Mouse (Mus musculus): Measurements from ENCODE around the gene Peli3. TPM values are rescaled to one million over a fixed set of nuclear protein-coding genes. Genes with fewer than 3 reads are reported as not detected.
A peak's percentile ranks its signal among the peaks of the same experiment; 100 is the strongest.

Peli3 gene
- polyA plus RNA-seq, 1 experiment from 2014 or later, result 3.1 TPM

GRCm38 (mm10) chr19:4937444-4938310, 5.2 kb downstream of the Peli3 start:
- H3K27me3 ChIP-seq (replicated peaks; ENCODE audit: low read depth, poor library complexity, severe bottlenecking), result peaks cover 22% of the 10 kb centered on the region
- no peak overlapping the region for H3K27ac ChIP-seq (replicated peaks)
- 86% methylated on average over 17 of the region's 17 CpGs for WGBS
- peaks cover 15% of the 10 kb centered on the region for H3K4me1 ChIP-seq
- no peaks in the 10 kb centered on the region for H3K9me3 ChIP-seq
- no peak overlapping the region for H3K4me3 ChIP-seq
- H3K36me3 ChIP-seq (replicated peaks), result no peaks in the 10 kb centered on the region
- DNase-seq (ENCODE audit: low spot score), result no peak

GRCm38 (mm10) chr19:4936896-4937295, 6.0 kb downstream of the Peli3 start:
- no peaks in the 10 kb centered on the region for H3K36me3 ChIP-seq (replicated peaks)
- 89% methylated on average over 2 of the region's 2 CpGs for WGBS
- DNase-seq (ENCODE audit: low spot score), result no peak

GRCm38 (mm10) chr19:4928781-4929180, 14.1 kb downstream of the Peli3 start:
- H3K27me3 ChIP-seq (replicated peaks; ENCODE audit: low read depth, poor library complexity, severe bottlenecking), result peaks cover 8% of the 10 kb centered on the region; the same call in 1 of the 2 replicates
- WGBS, result 67% methylated on average over 5 of the region's 5 CpGs
- no peaks in the 10 kb centered on the region for H3K9me3 ChIP-seq
- peak overlapping the region; percentile 75 for H3K4me3 ChIP-seq
- peaks cover 31% of the 10 kb centered on the region for H3K36me3 ChIP-seq (replicated peaks)
- peak overlapping the region; percentile 89 for H3K27ac ChIP-seq (replicated peaks)
- peak; percentile 21 for DNase-seq (ENCODE audit: low spot score)
- H3K4me1 ChIP-seq, result peaks cover 25% of the 10 kb centered on the region

More at GRCm38 (mm10) chr19:4936896-4937295, 6.0 kb downstream of the Peli3 start:
- peaks cover 22% of the 10 kb centered on the region for H3K27me3 ChIP-seq (replicated peaks; ENCODE audit: low read depth, poor library complexity, severe bottlenecking)
- no peaks in the 10 kb centered on the region for H3K9me3 ChIP-seq
- H3K4me3 ChIP-seq, result no peak overlapping the region
- no peak overlapping the region for H3K27ac ChIP-seq (replicated peaks)
- H3K4me1 ChIP-seq, result peaks cover 7% of the 10 kb centered on the region

- H3K27ac ChIP-seq (replicated peaks), result peak within 1 kb of the TSS; percentile 89
Measured at GRCm38 (mm10) chr19:4927904-4928531, 14.9 kb downstream of the Peli3 start, which contains the start of gene Dpp3. TSS of gene Dpp3 (minus strand) at chr19:4928287.

GRCm38 (mm10) chr19:4925121-4925860, 17.6 kb downstream of the Peli3 start:
- no peak overlapping the region for H3K27ac ChIP-seq (replicated peaks)
- H3K36me3 ChIP-seq (replicated peaks), result peaks cover 65% of the 10 kb centered on the region
- 97% methylated on average over 11 of the region's 11 CpGs for WGBS
- peaks cover 25% of the 10 kb centered on the region for H3K4me1 ChIP-seq
- no peaks in the 10 kb centered on the region for H3K9me3 ChIP-seq
- no peaks in the 10 kb centered on the region for H3K27me3 ChIP-seq (replicated peaks; ENCODE audit: low read depth, poor library complexity, severe bottlenecking)
- no peak overlapping the region for H3K4me3 ChIP-seq
- no peak for DNase-seq (ENCODE audit: low spot score)

More at GRCm38 (mm10) chr19:4927904-4928531, 14.9 kb downstream of the Peli3 start, which contains the start of gene Dpp3:
- Histone ChIP-seq H3K4me1 (peaks cover 25% of the 10 kb centered on the region), H3K4me3 (peak within 1 kb of the TSS; percentile 75), H3K9me3 (no peaks in the 10 kb centered on the region), H3K36me3 (replicated peaks) (peaks cover 38% of the 10 kb centered on the region), H3K27me3 (replicated peaks; ENCODE audit: low read depth, poor library complexity, severe bottlenecking) (peaks cover 8% of the 10 kb centered on the region; the same call in 1 of the 2 replicates)
- WGBS, result under 1% methylated on average over 32 of the region's 32 CpGs
- peak; percentile 99 for DNase-seq (ENCODE audit: low spot score)

- no peak for DNase-seq (ENCODE audit: low spot score)
- H3K27ac ChIP-seq (replicated peaks), result no peak overlapping the region
- no peaks in the 10 kb centered on the region for H3K4me1 ChIP-seq
- no peaks in the 10 kb centered on the region for H3K9me3 ChIP-seq
- 83% methylated on average over 6 of the region's 6 CpGs for WGBS
- peaks cover 100% of the 10 kb centered on the region for H3K36me3 ChIP-seq (replicated peaks)
- H3K27me3 ChIP-seq (replicated peaks; ENCODE audit: low read depth, poor library complexity, severe bottlenecking), result no peaks in the 10 kb centered on the region
- H3K4me3 ChIP-seq, result no peak overlapping the region
Measured at GRCm38 (mm10) chr19:4919652-4920051, 23.3 kb downstream of the Peli3 start.

GRCm38 (mm10) chr19:4916827-4917226, 26.1 kb downstream of the Peli3 start:
- no peak overlapping the region for H3K27ac ChIP-seq (replicated peaks)
- no peak overlapping the region for H3K4me3 ChIP-seq
- H3K36me3 ChIP-seq (replicated peaks), result peaks cover 100% of the 10 kb centered on the region
- no peaks in the 10 kb centered on the region for H3K9me3 ChIP-seq
- no peaks in the 10 kb centered on the region for H3K4me1 ChIP-seq
- 87% methylated on average over 10 of the region's 10 CpGs for WGBS
- no peak for DNase-seq (ENCODE audit: low spot score)
- no peaks in the 10 kb centered on the region for H3K27me3 ChIP-seq (replicated peaks; ENCODE audit: low read depth, poor library complexity, severe bottlenecking)

- H3K36me3 ChIP-seq (replicated peaks), result peaks cover 100% of the 10 kb centered on the region
- no peak overlapping the region for H3K4me3 ChIP-seq
- H3K4me1 ChIP-seq, result no peaks in the 10 kb centered on the region
- 89% methylated on average over 15 of the region's 15 CpGs for WGBS
- no peaks in the 10 kb centered on the region for H3K9me3 ChIP-seq
- no peak for DNase-seq (ENCODE audit: low spot score)
- H3K27me3 ChIP-seq (replicated peaks; ENCODE audit: low read depth, poor library complexity, severe bottlenecking), result no peaks in the 10 kb centered on the region
- H3K27ac ChIP-seq (replicated peaks), result no peak overlapping the region
Measured at GRCm38 (mm10) chr19:4915924-4916603, 26.9 kb downstream of the Peli3 start.

- 0 out of 2 replicates have a peak, but pooled peaks cover 2% of the 10 kb centered on the region for H3K9me3 ChIP-seq
- no peak for DNase-seq (ENCODE audit: low spot score)
- no peaks in the 10 kb centered on the region for H3K27me3 ChIP-seq (replicated peaks; ENCODE audit: low read depth, poor library complexity, severe bottlenecking)
- H3K4me3 ChIP-seq, result no peak overlapping the region
- peaks cover 11% of the 10 kb centered on the region for H3K4me1 ChIP-seq
- no peak overlapping the region for H3K27ac ChIP-seq (replicated peaks)
- peaks cover 74% of the 10 kb centered on the region for H3K36me3 ChIP-seq (replicated peaks)
- WGBS, result 93% methylated on average over 7 of the region's 7 CpGs
Measured at GRCm38 (mm10) chr19:4909376-4909775, 33.6 kb downstream of the Peli3 start.

GRCm38 (mm10) chr19:4908107-4908506, 34.8 kb downstream of the Peli3 start:
- Histone ChIP-seq H3K9me3 (0 out of 2 replicates have a peak, but pooled peaks cover 2% of the 10 kb centered on the region), H3K4me1 (peaks cover 11% of the 10 kb centered on the region), H3K36me3 (replicated peaks) (peaks cover 69% of the 10 kb centered on the region), H3K27me3 (replicated peaks; ENCODE audit: low read depth, poor library complexity, severe bottlenecking) (no peaks in the 10 kb centered on the region), H3K4me3 (no peak overlapping the region), H3K27ac (replicated peaks) (no peak overlapping the region)
- WGBS, result 87% methylated on average over 4 of the region's 4 CpGs
- DNase-seq (ENCODE audit: low spot score), result peak; percentile 51

- peak; percentile 86 for DNase-seq (ENCODE audit: low spot score)
- peaks cover 60% of the 10 kb centered on the region for H3K36me3 ChIP-seq (replicated peaks)
- H3K4me3 ChIP-seq, result peak within 1 kb of the TSS; percentile 78
- 10% methylated on average over 31 of the region's 31 CpGs for WGBS
- H3K27ac ChIP-seq (replicated peaks), result peak within 1 kb of the TSS; percentile 77
- 0 out of 2 replicates have a peak, but pooled peaks cover 2% of the 10 kb centered on the region for H3K9me3 ChIP-seq
- peaks cover 11% of the 10 kb centered on the region for H3K4me1 ChIP-seq
- no peaks in the 10 kb centered on the region for H3K27me3 ChIP-seq (replicated peaks; ENCODE audit: low read depth, poor library complexity, severe bottlenecking)
Measured at GRCm38 (mm10) chr19:4905979-4906794, 36.7 kb downstream of the Peli3 start, which contains the start of gene Bbs1. TSS of gene Bbs1 (minus strand) at chr19:4906628.

Measured in embryonic facial prominence, embryonic 10.5 days (tissue).